Mouse (Mus musculus): ENCODE results near the gene Slf1.

DNA sequence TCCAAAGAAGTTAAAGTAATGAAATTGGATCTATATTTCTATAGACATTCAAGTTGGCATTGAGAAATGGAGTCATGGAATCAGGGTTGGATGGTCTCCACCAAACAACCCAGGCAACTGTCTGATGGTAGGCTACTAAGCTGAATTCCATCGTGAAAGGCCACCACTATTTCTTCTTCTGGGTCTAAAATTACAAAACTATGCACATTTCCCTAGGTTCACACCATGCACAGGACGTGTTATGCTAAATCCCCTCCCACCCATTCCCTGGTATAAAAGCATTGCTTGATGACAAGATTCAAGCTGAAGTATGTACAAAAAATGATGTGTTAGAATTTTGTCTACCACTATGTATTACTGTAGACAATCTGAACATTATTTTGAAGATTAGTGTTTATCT, 116.4 kb downstream of the Slf1 start:
- TF ChIP-seq EP300 (IDR thresholded peaks at IDR 0.05; ENCODE audit: low read depth) = no peak
- no peak for TF ChIP-seq CTCF (IDR thresholded peaks at IDR 0.05; ENCODE audit: low read depth)
